Mouse (Mus musculus) heart, embryonic 12.5 days (tissue): Measurements from ENCODE around the gene 6330409D20Rik. TPM values are rescaled to one million over a fixed set of nuclear protein-coding genes. Genes with fewer than 3 reads are reported as not detected.
A peak's percentile ranks its signal among the peaks of the same experiment; 100 is the strongest.

Source experiments
- ATAC-seq: fragments of 200-750 bp; cut with Nextera tagmentation; 2 replicates; pipeline ENCODE4 v1.8.0; 2017; ENCODE audit warnings: moderate TSS enrichment, moderate library complexity; ENCODE audit not compliant: insufficient number of reproducible peaks, low FRiP score
- H3K27ac ChIP-seq: fragments of 300-500 bp; sonication (generic); 2 replicates; pipeline ENCODE4 v1.5.1; 2016; ENCODE audit warnings: mild to moderate bottlenecking, moderate library complexity; ENCODE audit not compliant: poor library complexity, severe bottlenecking
- H3K27me3 ChIP-seq: fragments of 300-500 bp; sonication (generic); replicated peaks from 2 replicates; pipeline ENCODE4 v1.6.1; 2016; ENCODE audit warnings: mild to moderate bottlenecking, moderate library complexity
- H3K36me3 ChIP-seq: fragments of 300-500 bp; sonication (generic); 2 replicates; pipeline ENCODE4 v1.6.1; 2016; ENCODE audit warnings: mild to moderate bottlenecking, moderate library complexity
- H3K4me1 ChIP-seq: fragments of 300-500 bp; sonication (generic); replicated peaks from 2 replicates; pipeline ENCODE4 v1.6.1; 2016; ENCODE audit warnings: mild to moderate bottlenecking
- H3K4me2 ChIP-seq: fragments of 300-500 bp; sonication (generic); 2 replicates; pipeline ENCODE4 v1.6.1; 2016; ENCODE audit warnings: mild to moderate bottlenecking, moderate library complexity
- H3K4me3 ChIP-seq: fragments of 300-500 bp; sonication (generic); 2 replicates; pipeline ENCODE4 v1.5.1; 2016; ENCODE audit warnings: mild to moderate bottlenecking
- H3K9ac ChIP-seq: fragments of 300-500 bp; sonication (generic); 2 replicates; pipeline ENCODE4 v1.6.1; 2016; ENCODE audit warnings: mild to moderate bottlenecking, moderate library complexity
- H3K9me3 ChIP-seq: fragments of 300-500 bp; sonication (generic); replicated peaks from 2 replicates; pipeline ENCODE4 v1.6.1; 2016; ENCODE audit warnings: mild to moderate bottlenecking, moderate library complexity
- WGBS: fragments of 180-500 bp; shearing (Covaris S2); methylation state at CpG from one replicate; pipeline ENCODE4 v1.1.7; 2016; 5-methylcytosine and 5-hydroxymethylcytosine counted together
- polyA plus RNA-seq: library from polyadenylated mRNA; unstranded; fragments of >200 nt; fragmentation: Nextera tagmentation; extraction: Ambion mirVana; gene quantifications from 2 replicates; pipeline ENCODE4 v1.2.1, GENCODE M21; 2016

Gene 6330409D20Rik
- polyA plus RNA-seq, 1 experiment from 2014 or later = not detected

DNA sequence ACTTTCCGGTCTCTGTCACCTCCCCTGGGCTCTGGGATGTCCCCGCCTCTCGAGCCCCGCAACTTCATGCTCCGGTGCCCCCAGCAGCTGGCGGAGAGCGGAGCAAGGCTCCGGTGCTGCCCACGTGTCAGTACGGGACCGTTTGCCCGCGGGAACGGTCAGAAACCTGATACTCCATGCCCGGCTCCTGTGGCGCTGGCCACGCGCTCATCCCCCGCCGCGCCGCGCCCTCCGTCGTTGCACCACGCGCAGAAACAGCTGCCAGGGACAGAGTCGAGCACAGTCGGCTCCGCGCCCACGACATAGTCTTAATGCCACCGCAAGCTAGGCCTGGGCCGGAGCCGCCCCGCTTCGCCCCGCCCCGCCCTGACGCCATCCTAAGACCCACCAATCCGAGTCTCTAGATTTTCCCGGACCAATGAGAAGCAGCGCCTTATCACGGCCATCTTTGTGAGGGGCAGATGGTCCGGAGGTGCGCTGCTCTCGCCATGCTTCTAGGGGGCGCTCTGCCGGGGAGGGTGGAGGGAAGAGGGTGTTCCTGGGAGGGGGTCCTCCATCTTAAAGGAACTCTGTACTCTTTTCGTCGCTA lies 46.9 kb downstream of the 6330409D20Rik start:
- peak overlapping the region; percentile 90 for H3K4me2 ChIP-seq
- H3K27ac ChIP-seq = peak overlapping the region; percentile 72
- no peaks in the 10 kb centered on the region for H3K9me3 ChIP-seq
- H3K4me1 ChIP-seq = peaks cover 18% of the 10 kb centered on the region
- H3K9ac ChIP-seq = peak overlapping the region; percentile 94
- H3K4me3 ChIP-seq = peak overlapping the region; percentile 73
- H3K27me3 ChIP-seq = no peaks in the 10 kb centered on the region
- peak; percentile 98 for ATAC-seq
- WGBS = under 1% methylated on average over 51 of the region's 51 CpGs
- H3K36me3 ChIP-seq = 0 out of 2 replicates have a peak, but pooled peaks cover 3% of the 10 kb centered on the region

DNA sequence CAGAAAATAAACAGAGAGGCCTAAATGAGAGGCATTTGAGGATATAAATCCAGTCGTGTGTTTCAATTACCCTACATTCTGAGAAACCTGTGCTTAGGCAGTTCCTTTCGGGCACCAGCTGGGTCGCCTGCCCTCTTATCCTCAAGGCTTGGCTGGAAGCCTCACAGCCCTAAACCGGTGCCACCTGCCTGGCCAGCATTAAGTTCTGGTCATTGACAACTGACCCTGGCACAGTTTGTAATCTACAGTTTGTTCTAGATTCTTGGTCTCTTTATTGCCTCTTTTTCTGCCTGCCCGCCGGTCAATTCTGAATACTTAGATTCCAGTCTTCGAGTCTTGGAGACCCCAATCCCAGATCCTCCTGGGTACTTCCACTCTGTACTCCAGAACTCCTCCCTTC lies 47.5 kb downstream of the 6330409D20Rik start:
- H3K4me1 ChIP-seq = peaks cover 18% of the 10 kb centered on the region
- no peak for ATAC-seq
- no peaks in the 10 kb centered on the region for H3K9me3 ChIP-seq
- H3K4me3 ChIP-seq = peak overlapping the region; percentile 73
- H3K4me2 ChIP-seq = peak overlapping the region; percentile 90
- no peak overlapping the region for H3K27ac ChIP-seq
- no peaks in the 10 kb centered on the region for H3K27me3 ChIP-seq
- peak overlapping the region; percentile 94 for H3K9ac ChIP-seq
- 24% methylated on average over 7 of the region's 7 CpGs for WGBS
- peaks cover 6% of the 10 kb centered on the region; the same call in 1 of the 2 replicates for H3K36me3 ChIP-seq

DNA sequence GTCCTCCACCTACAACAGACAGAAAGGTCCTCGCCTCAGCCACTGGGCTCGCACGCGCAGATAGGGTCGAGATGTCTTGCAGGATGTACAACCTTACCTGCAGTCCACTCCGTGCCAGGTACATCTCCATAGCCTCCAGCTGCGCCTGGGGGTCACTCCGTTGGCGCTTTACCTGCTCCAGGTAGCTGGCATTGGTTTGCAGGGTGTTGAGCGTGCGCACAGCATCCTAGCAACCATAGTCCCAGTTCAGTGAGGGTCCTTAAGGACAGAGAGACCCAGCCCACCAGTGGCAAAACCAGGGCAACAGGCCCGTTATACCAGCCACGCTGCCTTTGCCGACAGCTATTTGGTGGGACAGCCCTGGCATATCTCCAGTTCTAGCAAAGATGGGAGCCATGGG lies 48.3 kb downstream of the 6330409D20Rik start:
- 89% methylated on average over 14 of the region's 14 CpGs for WGBS
- no peak for ATAC-seq
- Histone ChIP-seq H3K4me1 (peaks cover 18% of the 10 kb centered on the region), H3K36me3 (peaks cover 14% of the 10 kb centered on the region), H3K27me3 (no peaks in the 10 kb centered on the region), H3K9ac (peak overlapping the region; percentile 94; the same call in 1 of the 2 replicates), H3K4me3 (peak overlapping the region; percentile 73), H3K27ac (no peak overlapping the region), H3K4me2 (peak overlapping the region; percentile 90), H3K9me3 (no peaks in the 10 kb centered on the region)

DNA sequence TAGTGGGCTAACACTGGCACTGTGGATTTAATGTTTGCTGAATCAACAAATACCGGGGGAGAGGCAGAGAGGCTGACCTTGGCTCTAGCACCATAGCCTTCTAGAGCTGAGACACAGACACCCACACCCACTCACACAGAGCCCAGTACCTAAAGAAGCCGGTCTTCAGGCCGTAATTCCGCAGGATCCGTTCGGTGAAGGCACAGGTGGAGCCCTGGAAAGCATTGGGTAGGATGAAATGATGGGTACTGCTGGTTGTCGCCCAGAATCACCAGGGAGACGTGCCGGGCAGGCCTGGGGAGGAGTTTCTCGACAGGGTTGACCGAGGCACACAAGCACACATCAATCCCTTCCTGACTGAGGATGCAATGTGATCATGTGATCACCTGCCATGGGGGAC lies 49.8 kb downstream of the 6330409D20Rik start:
- Histone ChIP-seq H3K4me3 (no peak overlapping the region), H3K9ac (no peak overlapping the region), H3K36me3 (peaks cover 29% of the 10 kb centered on the region), H3K27me3 (no peaks in the 10 kb centered on the region), H3K9me3 (no peaks in the 10 kb centered on the region), H3K4me1 (peaks cover 18% of the 10 kb centered on the region), H3K4me2 (no peak overlapping the region), H3K27ac (no peak overlapping the region)
- 83% methylated on average over 11 of the region's 11 CpGs for WGBS
- ATAC-seq = no peak

DNA sequence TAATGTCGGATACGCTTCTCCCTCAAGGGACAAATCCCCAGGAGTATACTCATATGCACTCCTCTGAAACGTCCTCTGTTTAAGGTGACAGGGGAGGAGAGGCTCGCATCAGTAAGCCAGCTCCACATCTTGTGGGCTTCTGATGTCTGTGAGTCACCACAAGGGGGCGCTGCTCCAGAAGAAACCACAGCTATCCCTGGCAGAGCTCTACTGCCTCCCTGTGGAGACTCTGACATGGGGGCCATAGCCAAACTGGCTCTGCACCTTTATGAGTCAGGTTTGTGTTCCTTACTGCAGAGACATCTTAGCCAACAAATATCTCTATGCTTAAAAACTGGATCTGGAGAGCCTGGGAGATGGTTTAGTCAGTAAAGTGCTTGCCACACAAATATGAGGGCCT lies 51.4 kb downstream of the 6330409D20Rik start:
- Histone ChIP-seq H3K9me3 (no peaks in the 10 kb centered on the region), H3K27me3 (no peaks in the 10 kb centered on the region), H3K4me3 (no peak overlapping the region), H3K4me1 (peaks cover 18% of the 10 kb centered on the region), H3K9ac (no peak overlapping the region), H3K4me2 (no peak overlapping the region), H3K27ac (no peak overlapping the region), H3K36me3 (peaks cover 45% of the 10 kb centered on the region)
- 20% methylated on average over 5 of the region's 5 CpGs for WGBS
- no peak for ATAC-seq

DNA sequence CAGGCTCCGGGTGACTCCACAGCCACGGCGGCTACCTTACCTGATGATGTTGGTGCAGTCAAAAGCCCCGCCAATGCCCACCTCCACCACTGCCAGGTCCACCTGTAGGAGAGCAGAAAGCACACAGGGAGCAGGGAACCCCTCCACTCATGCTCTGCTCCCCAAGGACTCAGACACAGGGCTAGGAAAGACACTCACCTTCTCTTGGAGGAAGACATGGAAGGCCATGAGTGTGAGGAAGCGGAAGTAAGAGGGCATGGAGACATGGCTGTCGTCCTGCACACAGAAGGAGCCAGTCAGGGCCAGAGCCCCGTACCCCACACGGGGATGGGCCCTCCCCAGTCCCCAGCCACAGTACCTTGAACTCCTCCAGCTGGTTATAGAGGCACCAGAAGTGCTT lies 53.3 kb downstream of the 6330409D20Rik start:
- peaks cover 10% of the 10 kb centered on the region for H3K4me1 ChIP-seq
- H3K4me3 ChIP-seq = no peak overlapping the region
- H3K9me3 ChIP-seq = no peaks in the 10 kb centered on the region
- H3K4me2 ChIP-seq = no peak overlapping the region
- ATAC-seq = no peak
- WGBS = 92% methylated on average over 8 of the region's 8 CpGs
- H3K27me3 ChIP-seq = no peaks in the 10 kb centered on the region
- no peak overlapping the region for H3K27ac ChIP-seq
- H3K36me3 ChIP-seq = peaks cover 63% of the 10 kb centered on the region
- H3K9ac ChIP-seq = no peak overlapping the region

DNA sequence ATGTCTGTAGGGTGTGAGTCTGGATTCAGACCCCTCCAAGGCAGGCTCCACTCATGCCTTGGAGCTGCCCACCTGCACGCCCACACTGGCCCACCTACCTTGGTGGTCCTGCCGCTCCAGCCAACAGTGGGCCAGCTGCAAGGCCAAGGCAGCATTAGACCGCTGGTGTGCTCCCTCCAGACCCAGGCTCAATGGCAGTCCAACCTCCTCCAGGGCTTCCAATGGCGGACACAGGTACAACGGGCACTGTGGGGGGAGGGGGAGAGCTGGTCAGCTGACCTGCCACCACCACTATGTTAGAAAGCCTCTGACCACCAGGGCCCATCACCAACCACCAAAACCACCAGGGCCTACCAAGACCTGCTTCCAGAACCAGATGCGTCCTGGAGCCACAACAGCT lies 54.2 kb downstream of the 6330409D20Rik start:
- no peak overlapping the region for H3K27ac ChIP-seq
- H3K4me1 ChIP-seq = peaks cover 9% of the 10 kb centered on the region; the same call in 1 of the 2 replicates
- H3K27me3 ChIP-seq = no peaks in the 10 kb centered on the region
- H3K4me2 ChIP-seq = no peak overlapping the region
- ATAC-seq = no peak
- H3K36me3 ChIP-seq = peaks cover 73% of the 10 kb centered on the region
- no peak overlapping the region for H3K9ac ChIP-seq
- no peaks in the 10 kb centered on the region for H3K9me3 ChIP-seq
- WGBS = 91% methylated on average over 6 of the region's 6 CpGs
- no peak overlapping the region for H3K4me3 ChIP-seq

DNA sequence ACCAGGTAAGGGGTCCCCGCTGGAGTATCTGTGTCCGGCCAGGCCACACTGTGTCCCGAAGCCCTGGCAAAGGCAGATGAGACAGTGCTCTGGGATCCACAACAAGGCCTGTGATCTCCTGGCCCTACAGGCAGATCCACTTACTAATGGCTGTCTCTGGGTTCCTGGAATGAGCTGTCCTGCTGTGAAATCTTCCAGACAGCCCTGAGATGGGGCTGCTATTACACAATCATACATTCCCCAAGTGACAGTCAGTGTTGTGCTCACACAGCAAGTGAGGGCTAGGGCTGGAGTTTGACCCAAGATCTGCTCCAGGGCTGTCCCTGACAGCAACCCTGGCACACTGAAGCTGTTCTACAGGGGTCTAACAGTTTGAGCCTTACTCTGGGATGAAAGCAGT lies 55.0 kb downstream of the 6330409D20Rik start:
- Histone ChIP-seq H3K9me3 (no peaks in the 10 kb centered on the region), H3K36me3 (peaks cover 81% of the 10 kb centered on the region), H3K4me3 (no peak overlapping the region), H3K9ac (no peak overlapping the region), H3K4me2 (no peak overlapping the region), H3K27me3 (no peaks in the 10 kb centered on the region), H3K27ac (no peak overlapping the region), H3K4me1 (peaks cover 17% of the 10 kb centered on the region)
- no peak for ATAC-seq
- 87% methylated on average over 3 of the region's 3 CpGs for WGBS

DNA sequence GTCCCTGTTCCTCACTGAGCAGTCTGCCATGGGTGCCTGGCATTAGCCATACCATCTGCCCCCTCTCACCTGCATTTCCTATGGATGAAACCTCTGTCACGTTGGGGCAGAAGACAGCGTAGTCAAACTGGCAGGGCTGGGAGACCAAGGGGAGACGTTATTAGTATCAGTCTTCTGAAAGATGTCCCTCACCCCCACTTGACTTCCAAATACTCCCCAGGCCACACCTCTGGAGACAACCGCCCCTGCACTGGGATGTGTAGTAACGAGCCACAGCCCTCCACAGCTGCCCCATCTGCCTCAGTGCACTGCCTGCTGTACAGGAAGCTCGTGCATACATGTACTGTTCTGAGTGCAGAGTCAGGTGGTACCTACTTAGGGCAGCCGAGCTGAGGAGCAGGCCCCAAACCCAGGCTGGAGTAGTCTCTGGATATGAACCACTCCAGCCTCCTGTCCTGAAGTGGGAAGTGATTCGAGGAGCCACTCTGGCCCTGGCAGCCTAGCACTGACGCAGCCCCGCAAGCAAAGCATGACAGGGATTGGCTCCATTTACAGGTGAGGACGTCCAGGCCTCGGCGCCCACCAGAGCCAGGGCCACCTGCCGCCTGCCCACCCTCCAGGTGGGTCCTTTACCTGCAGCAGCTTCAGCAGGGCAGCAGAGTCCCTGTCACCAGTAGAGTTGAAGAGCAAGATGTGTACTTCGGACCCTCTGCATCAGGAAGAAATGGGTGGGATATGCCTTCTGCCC lies 56.0 kb downstream of the 6330409D20Rik start:
- Histone ChIP-seq H3K4me1 (peaks cover 26% of the 10 kb centered on the region), H3K36me3 (peaks cover 82% of the 10 kb centered on the region), H3K4me3 (no peak overlapping the region), H3K4me2 (no peak overlapping the region), H3K27ac (0 out of 2 replicates have a peak overlapping the region, but pooled peaks have one; percentile 1), H3K9me3 (no peaks in the 10 kb centered on the region), H3K27me3 (no peaks in the 10 kb centered on the region), H3K9ac (no peak overlapping the region)
- 86% methylated on average over 15 of the region's 15 CpGs for WGBS
- ATAC-seq = no peak

DNA sequence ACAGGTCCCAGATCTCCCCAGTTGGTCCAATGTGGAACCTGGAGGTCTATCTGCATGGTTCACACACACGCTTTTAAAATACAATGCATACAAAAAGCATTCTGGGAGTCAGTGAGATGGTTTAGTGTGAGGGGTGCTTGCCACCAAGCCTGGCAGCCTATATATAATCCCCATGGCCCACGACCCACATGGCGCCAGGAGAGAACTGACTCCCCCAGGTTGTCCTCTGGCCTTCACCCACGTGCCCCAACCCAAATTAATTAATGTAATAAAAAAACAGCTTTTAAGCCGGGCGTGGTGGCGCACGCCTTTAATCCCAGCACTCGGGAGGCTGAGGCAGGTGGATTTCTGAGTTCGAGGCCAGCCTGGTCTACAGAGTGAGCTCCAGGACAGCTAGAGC lies 57.1 kb downstream of the 6330409D20Rik start:
- H3K9ac ChIP-seq = no peak overlapping the region
- H3K9me3 ChIP-seq = no peaks in the 10 kb centered on the region
- ATAC-seq = no peak
- no peak overlapping the region for H3K27ac ChIP-seq
- no peak overlapping the region for H3K4me3 ChIP-seq
- no peak overlapping the region for H3K4me2 ChIP-seq
- 90% methylated on average over 10 of the region's 10 CpGs for WGBS
- peaks cover 30% of the 10 kb centered on the region for H3K4me1 ChIP-seq
- H3K36me3 ChIP-seq = peaks cover 91% of the 10 kb centered on the region
- H3K27me3 ChIP-seq = no peaks in the 10 kb centered on the region

DNA sequence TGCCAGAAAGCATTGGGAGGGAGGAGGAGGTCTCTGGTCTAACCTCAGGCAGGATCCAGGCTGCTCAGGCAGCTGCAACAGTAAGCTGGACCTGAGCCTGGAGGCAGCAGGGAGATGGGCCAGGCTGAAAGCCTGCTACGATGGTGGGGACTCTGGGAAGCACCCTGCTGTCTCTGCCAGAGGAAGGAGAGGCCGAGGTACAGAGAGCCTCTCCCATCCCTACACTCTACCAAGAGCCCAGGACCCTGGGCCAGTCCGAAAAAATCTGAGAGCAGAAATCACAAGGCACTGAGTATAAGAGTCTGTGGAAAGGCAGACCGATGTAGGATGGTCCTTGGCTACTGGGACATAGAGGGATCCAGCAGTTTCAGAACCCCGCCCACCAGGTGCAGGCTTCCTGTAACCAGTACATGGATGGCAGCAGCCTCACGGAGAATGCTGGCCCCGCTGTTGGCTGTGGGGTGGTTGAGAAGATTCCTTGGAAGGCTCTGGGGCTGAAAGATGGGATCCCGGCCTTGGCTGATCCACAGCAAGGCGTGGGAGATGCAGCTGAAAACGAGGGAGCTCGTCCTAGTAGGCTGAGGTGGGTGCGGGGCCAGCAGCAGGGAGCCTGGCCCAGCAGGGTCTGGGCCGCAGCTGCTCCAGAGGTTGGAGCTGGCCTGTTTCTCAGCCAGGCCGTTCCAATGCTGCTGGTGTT lies 57.9 kb downstream of the 6330409D20Rik start:
- H3K4me1 ChIP-seq = peaks cover 31% of the 10 kb centered on the region
- peaks cover 90% of the 10 kb centered on the region for H3K36me3 ChIP-seq
- WGBS = 80% methylated on average over 14 of the region's 14 CpGs

More for the DNA sequence above, 57.9 kb downstream of the 6330409D20Rik start:
- Histone ChIP-seq H3K9ac (no peak overlapping the region), H3K9me3 (no peaks in the 10 kb centered on the region), H3K4me2 (no peak overlapping the region), H3K4me3 (no peak overlapping the region), H3K27me3 (no peaks in the 10 kb centered on the region), H3K27ac (0 out of 2 replicates have a peak overlapping the region, but pooled peaks have one; percentile 5)
- no peak for ATAC-seq
